Mouse (Mus musculus): Measurements from ENCODE around the gene Lrriq1.

Gene Lrriq1

DNA sequence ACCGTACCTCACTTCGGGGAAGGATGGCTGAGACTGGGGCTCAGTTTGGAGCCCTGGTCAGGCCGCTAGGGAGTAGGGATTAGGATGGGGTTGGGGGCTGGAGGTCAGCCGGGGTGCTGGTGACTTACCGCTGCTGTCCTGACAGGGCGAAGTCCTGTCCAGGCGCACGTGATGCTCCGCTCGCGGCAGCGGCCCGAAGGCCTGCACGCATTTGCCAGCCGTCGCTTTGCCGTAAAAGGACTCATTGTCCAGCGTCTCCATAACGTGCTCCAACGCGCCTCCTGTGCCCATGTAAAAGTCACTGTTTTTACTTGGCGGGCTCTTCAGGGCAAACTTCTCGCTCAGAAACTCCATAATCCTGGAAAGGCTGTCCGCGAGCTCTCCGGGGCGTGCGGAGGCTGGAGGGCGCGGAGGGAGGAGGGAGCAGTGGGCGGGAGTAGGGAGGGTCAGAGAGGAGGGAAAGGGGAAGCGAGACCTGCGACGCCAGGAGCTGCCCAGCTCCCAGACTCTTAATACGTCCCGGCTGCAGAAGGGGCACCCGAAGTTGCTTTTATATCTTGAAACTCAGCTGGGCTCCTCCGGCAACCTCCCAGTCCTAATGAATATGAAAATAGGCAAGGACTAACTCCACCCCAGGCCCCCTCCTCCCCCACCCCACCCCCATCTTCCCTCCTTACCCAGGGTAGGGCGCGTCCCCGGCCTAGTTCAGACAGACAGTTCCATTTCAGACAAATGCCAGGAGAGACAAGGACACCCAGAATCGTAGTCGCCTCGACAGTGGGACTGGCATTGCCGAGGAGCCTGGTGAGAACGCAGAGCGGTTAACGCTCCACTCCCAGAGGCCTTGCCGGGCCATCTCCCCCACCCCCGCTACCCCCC lies 207.6 kb downstream of the Lrriq1 start:
- DNase-seq (ENCODE audit: low spot score): no peak

DNA sequence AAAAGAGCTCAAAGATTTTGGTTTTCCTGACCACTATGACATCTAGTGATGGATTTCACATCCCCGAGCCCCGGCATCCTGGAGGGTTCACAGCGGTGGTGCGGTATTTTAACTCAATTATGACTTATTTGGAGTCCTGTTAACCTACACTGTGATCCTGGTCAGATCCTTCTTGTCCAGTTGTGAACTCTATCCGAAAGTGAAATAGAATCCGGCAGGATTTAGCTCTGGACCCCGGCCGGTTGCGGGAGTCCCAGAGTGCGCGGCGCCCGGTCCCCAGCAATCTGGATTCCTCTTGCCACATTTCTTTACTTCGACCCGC lies 208.2 kb downstream of the Lrriq1 start:
- DNase-seq (ENCODE audit: low spot score): no peak

DNA sequence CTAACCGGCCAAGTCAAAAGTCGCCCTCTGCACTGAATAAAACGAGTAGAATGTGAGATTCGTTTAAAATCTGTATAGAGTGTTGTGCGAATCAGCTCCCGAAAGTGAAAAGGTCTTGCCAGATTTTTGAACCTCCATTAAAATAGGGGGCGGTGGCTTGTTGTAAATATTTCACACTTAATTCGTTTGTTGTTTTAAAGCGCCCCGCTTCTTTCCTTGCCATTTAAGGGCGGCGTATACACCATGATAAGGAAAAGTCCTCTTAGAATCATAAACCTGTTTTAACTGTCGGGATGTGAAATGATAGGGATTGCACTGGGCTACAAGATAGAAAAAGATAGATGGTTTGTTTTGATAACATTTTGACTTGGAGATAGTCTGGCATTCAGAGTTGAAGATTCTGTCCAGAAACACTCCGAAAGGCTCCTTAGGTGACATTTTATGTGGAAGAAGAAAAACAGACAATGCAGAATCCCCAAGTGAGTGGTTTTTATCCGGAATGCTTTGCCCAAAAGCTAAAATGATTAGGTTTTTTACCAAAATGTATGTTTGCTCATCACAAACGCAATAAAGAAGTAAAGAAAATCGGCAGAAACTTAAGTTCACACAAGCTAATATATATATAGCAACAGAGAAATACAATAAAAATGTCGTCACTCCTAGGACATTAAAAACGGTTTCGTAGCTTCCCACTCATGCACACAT lies 208.7 kb downstream of the Lrriq1 start:
- no peak for DNase-seq (ENCODE audit: low spot score)

DNA sequence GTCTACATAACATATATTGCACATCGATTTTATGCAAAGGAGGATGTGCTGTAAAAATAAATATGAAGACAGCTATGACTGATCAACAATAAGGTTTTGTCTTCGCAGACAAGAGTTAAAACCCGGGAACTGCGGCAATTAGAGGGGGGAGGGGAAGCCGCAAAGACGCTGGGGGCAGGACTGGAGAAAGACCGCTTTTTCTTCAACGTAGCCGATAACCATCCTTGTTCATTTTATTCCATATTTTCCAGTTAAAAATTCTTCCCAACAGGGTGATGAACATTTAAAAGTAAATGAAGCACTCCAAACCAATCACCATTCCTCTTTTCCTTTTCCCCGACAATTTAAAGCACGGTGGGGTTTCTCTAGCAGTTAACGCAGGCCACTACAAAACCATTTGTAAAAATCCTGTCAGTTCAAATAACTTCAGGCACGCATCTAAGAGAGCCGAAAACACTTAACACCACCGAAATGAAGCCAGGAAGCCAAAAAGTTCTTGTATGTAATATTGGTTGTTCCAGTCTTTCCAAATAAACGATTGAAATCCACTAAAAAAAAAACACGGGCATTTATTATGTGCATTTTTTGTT lies 209.4 kb downstream of the Lrriq1 start:
- no peak for DNase-seq (ENCODE audit: low spot score)

DNA sequence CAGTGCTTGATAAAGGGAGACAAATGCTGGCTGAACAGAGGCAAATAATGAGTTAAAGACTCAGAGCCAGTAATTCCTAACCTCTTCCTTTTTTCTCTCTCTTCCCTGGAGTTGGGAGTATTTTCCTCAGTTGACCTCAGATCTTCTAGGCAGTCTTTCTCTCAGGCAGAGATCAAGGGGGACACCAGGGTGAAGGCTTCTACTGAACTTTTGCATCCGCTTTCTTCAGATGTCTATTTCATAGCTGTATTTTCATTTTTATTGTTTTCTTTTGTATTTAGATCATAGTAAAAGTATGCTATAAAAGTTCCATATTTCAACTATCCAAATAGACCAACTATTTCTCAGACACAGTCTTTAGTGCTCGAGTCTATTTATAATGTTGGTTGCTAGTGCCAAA lies 233.6 kb downstream of the Lrriq1 start:
- no peak for DNase-seq (ENCODE audit: low spot score)

DNA sequence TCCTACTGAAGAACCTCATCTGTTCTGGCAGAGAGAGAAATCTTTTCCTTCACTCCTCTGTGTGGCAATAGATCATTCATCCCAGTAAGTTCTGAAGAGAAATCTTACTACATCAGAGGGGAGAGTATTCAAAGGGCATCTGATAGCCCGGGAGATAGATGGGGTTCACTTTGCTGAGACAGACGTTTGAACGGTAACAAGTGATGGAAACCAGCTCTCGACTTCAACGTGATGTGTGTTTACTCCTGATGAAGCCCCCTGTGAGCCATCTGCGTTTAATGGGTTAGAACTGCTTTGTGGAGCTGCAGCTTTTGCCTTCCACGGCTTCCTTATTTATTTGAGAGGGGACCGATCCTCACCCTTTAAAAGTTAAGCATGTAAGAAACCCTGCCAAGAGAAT lies 235.2 kb downstream of the Lrriq1 start:
- DNase-seq (ENCODE audit: low spot score): no peak

DNA sequence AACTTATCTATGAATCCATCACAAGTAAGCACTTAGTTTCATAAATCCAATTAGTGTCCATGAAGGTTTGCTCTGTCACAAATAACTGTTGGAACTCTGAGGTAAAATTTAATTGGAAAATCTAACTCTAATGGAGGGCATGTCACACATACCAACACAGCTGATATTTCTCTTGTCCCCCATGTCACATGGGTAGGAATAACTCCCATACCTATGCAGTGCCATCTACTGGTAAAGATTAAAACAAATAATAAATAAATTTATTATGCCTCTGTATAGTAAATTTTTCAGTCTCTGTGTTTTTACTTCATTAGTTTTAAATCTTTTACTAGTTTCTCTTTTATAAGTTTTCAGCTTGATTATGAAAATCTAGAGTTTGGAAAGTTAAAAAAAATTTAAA lies 236.5 kb downstream of the Lrriq1 start:
- DNase-seq (ENCODE audit: low spot score): no peak
